Mouse (Mus musculus) heart, embryonic 13.5 days (tissue): ENCODE measurements at regions not wholly inside any gene's neighbourhood (a gene's known extent, or its start where the extent isn't known, plus 50 kb on each side); places are given as distances from the start of the nearest gene placed in this dataset.

Source experiments
- ATAC-seq: fragments of 200-750 bp; cut with Nextera tagmentation; 2 replicates; pipeline ENCODE4 v1.8.0; 2017; ENCODE audit warnings: moderate TSS enrichment; ENCODE audit not compliant: insufficient number of reproducible peaks, low FRiP score, low TSS enrichment; ENCODE audit errors: extremely low read depth
- H3K27ac ChIP-seq: fragments of 300-500 bp; sonication (generic); replicated peaks from 2 replicates; pipeline ENCODE4 v1.5.1; 2015; ENCODE audit warnings: moderate library complexity, mild to moderate bottlenecking, inconsistent platforms
- H3K27me3 ChIP-seq: fragments of 300-500 bp; sonication (generic); replicated peaks from 2 replicates; pipeline ENCODE4 v1.6.1; 2015; ENCODE audit warnings: mild to moderate bottlenecking, inconsistent platforms
- H3K36me3 ChIP-seq: fragments of 300-500 bp; sonication (generic); 2 replicates; pipeline ENCODE4 v1.6.1; 2015; ENCODE audit warnings: mild to moderate bottlenecking, inconsistent platforms
- H3K4me1 ChIP-seq: fragments of 300-500 bp; sonication (generic); 2 replicates; pipeline ENCODE4 v1.6.1; 2015; ENCODE audit warnings: inconsistent platforms
- H3K4me2 ChIP-seq: fragments of 300-500 bp; sonication (generic); 2 replicates; pipeline ENCODE4 v1.6.1; 2015; ENCODE audit warnings: inconsistent platforms, mild to moderate bottlenecking, moderate library complexity
- H3K4me3 ChIP-seq: fragments of 300-500 bp; sonication (generic); 2 replicates; pipeline ENCODE4 v1.5.1; 2015; ENCODE audit warnings: moderate library complexity, mild to moderate bottlenecking, inconsistent platforms
- H3K9ac ChIP-seq: fragments of 300-500 bp; sonication (generic); 2 replicates; pipeline ENCODE4 v1.6.1; 2015; ENCODE audit warnings: inconsistent platforms, mild to moderate bottlenecking, moderate library complexity
- H3K9me3 ChIP-seq: fragments of 300-500 bp; sonication (generic); 2 replicates; pipeline ENCODE4 v1.6.1; 2016; ENCODE audit warnings: inconsistent platforms
- WGBS: fragments of 180-500 bp; shearing (Covaris S2); methylation state at CpG from one replicate; pipeline ENCODE4 v1.1.7; 2015; ENCODE audit warnings: mixed read lengths; 5-methylcytosine and 5-hydroxymethylcytosine counted together

DNA sequence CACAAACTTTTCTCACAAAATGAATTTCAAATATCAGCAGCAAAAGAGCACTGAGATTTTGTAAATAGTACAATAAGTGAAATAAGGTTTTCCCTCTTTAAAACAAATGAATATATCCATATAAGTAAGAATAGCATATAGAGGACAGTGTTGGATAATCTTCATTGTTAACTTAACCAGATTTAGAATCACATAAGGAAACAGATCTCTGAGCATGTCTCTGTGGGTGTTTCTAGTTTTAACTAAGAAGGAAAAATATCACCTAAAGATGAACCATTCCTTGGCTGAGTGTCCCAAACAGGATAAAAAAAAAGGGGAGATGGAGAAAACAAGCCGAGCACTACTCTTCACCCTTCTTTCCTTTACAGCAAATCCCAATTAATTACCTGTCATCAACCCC, 690.4 kb upstream of the Msl3l2 start:
- Histone ChIP-seq H3K4me3 (no peak overlapping the region), H3K36me3 (no peaks in the 10 kb centered on the region), H3K4me2 (no peak overlapping the region), H3K27ac (no peak overlapping the region), H3K4me1 (no peaks in the 10 kb centered on the region), H3K27me3 (no peaks in the 10 kb centered on the region), H3K9ac (no peak overlapping the region), H3K9me3 (no peaks in the 10 kb centered on the region)
- 49% methylated on average over 1 of the region's 1 CpGs for WGBS
- ATAC-seq: no peak

DNA sequence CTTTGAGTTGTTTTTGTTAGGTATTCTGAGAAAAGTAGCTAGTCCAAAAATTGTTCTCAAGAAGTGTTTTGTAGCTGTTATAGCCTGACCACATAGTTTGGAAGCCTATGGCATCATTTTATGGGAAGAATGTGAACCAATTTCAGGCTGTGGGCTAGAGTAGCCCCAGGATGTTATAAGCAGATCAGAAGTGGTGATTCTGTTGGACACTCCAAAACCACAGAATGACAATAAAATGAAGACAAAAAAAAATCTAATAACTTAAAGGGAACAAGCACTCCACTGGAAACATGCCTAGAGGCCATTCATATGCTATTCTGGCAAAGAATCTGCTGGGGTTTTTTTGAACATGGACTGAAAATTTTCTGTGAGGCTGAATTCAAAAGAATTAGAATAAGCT, 689.9 kb upstream of the Msl3l2 start:
- no peak overlapping the region for H3K9ac ChIP-seq
- no peak overlapping the region for H3K4me2 ChIP-seq
- ATAC-seq: no peak
- no peaks in the 10 kb centered on the region for H3K27me3 ChIP-seq
- H3K4me1 ChIP-seq: no peaks in the 10 kb centered on the region
- no peak overlapping the region for H3K27ac ChIP-seq
- no peak overlapping the region for H3K4me3 ChIP-seq
- H3K9me3 ChIP-seq: no peaks in the 10 kb centered on the region
- no peaks in the 10 kb centered on the region for H3K36me3 ChIP-seq

DNA sequence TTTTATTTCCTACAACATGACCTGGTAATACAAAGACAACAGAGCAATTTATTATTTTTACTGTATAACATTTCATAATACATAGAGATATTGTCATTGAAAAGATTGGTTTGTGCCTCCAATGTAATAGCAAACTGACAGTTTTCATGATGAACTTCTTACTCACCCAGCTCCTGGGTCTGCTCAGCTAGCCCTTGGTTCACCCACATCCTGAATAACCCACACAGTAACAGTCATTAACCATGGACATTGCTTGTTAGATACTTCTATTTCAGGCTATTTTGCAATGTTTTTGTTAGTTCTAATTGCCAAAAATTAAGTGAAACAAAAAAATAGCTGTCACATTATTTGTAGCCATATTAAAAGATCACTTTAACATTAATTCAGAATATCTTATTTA, 684.3 kb upstream of the Msl3l2 start:
- Histone ChIP-seq H3K27ac (no peak overlapping the region), H3K36me3 (no peaks in the 10 kb centered on the region), H3K27me3 (no peaks in the 10 kb centered on the region), H3K9me3 (no peaks in the 10 kb centered on the region), H3K9ac (no peak overlapping the region), H3K4me3 (no peak overlapping the region), H3K4me1 (peaks cover 3% of the 10 kb centered on the region; the same call in 1 of the 2 replicates), H3K4me2 (no peak overlapping the region)
- no peak for ATAC-seq

DNA sequence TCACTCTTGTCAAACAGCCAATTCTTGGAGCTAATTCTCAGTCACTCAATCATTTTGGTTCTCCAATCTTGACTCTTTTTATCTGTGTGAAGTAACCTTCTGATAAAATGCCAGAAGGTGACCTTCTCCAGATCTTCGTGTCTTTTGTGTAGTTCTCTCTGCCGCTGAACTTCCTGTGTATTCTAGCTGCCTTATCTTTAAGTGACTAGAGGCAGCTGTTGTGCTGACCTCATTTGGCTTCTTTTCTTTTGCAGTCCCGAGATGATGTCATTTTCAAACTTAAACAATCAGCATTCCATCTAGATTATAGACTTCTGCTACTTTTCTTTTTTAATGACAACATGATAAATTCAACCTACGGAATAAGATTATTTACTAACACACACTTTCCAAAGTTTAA, 681.8 kb upstream of the Msl3l2 start:
- H3K9ac ChIP-seq: no peak overlapping the region
- no peak overlapping the region for H3K4me2 ChIP-seq
- H3K27ac ChIP-seq: 0 out of 2 replicates have a peak overlapping the region, but pooled peaks have one; percentile 42
- H3K4me1 ChIP-seq: peaks cover 3% of the 10 kb centered on the region; the same call in 1 of the 2 replicates
- H3K36me3 ChIP-seq: no peaks in the 10 kb centered on the region
- H3K9me3 ChIP-seq: no peaks in the 10 kb centered on the region
- 11% methylated on average over 4 of the region's 4 CpGs for WGBS
- no peak overlapping the region for H3K4me3 ChIP-seq
- H3K27me3 ChIP-seq: no peaks in the 10 kb centered on the region
- ATAC-seq: no peak
